Mouse (Mus musculus): ENCODE results near the gene Stard10.

- TF ChIP-seq CTCF (IDR thresholded peaks at IDR 0.05; ENCODE audit: control insufficient read depth, insufficient read depth, low read length) (no peak), POLR2A (IDR thresholded peaks at IDR 0.05; ENCODE audit: borderline replicate concordance, control insufficient read depth, low read depth, low read length) (no peak)
These were observed 10.9 kb downstream of the Stard10 start for GRCm38 (mm10) chr7:101327786-101328185.

Measured in bone marrow, adult 2 months (tissue).